Mouse (Mus musculus): ENCODE data around the gene Mxra8. TPM values are rescaled to one million over a fixed set of nuclear protein-coding genes. Genes with fewer than 3 reads are reported as not detected.

Mxra8 gene
- polyA plus RNA-seq, 1 experiment = 23.8 TPM

DNA sequence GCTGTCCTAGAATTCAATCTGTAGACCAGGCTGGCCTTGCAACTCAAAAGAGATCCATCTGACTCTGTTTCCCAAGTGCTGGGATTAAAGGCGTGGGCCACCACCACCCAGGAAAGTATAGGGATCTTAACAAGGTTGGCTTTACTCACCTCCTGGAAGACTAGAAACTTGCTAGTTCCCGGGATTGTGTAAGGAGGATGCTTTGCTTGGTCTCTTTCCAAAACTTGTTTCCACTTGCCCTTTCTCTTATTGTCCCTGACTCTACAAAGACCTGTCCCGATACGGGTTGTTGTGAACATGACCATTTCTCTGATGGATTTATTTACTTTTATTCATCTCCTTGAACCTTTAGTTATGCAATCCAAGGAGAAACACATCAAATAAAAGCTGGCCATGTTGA is 9.6 kb upstream of the Mxra8 start:
- Histone ChIP-seq H3K4me1 (ENCODE audit: control insufficient read depth, insufficient read depth, low read length) (peaks cover 8% of the 10 kb centered on the region), H3K4me3 (replicated peaks; ENCODE audit: insufficient read depth, low read depth, low read length) (no peak overlapping the region), H3K27ac (ENCODE audit: insufficient read depth, low read length) (no peak overlapping the region), H3K27me3 (ENCODE audit: control insufficient read depth, insufficient read depth, low read length) (no peaks in the 10 kb centered on the region)
- no peak for DNase-seq
- TF ChIP-seq POLR2A (IDR thresholded peaks at IDR 0.05; ENCODE audit: borderline replicate concordance, insufficient read depth, low read length) = no peak
- WGBS = 92% methylated on average over 4 of the region's 4 CpGs

DNA sequence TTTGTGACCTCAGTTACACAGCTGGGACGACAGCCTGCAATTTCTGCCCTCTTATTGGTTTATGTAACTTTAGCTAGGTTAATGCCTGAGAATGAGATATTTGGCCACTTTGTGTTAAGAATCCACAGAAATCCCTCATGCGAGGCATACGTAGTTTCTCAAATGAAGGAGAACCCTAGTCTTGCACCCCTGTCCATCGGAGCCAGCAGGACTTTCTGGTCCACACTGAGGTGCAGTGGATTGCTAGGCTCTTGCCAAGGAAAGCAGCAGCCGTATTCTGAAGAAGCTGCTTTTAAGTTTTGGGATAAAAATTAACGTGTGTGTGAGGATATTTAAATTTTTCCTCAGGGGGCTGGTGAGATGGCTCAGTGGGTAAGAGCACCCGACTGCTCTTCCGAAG is 8.9 kb upstream of the Mxra8 start:
- H3K27me3 ChIP-seq (ENCODE audit: control insufficient read depth, insufficient read depth, low read length) = no peaks in the 10 kb centered on the region
- no peak for TF ChIP-seq CTCF (IDR thresholded peaks at IDR 0.05; ENCODE audit: borderline replicate concordance, insufficient read depth, low read depth, low read length)
- no peak for TF ChIP-seq POLR2A (IDR thresholded peaks at IDR 0.05; ENCODE audit: borderline replicate concordance, insufficient read depth, low read length)
- DNase-seq = no peak
- peaks cover 8% of the 10 kb centered on the region for H3K4me1 ChIP-seq (ENCODE audit: control insufficient read depth, insufficient read depth, low read length)
- H3K4me3 ChIP-seq (replicated peaks; ENCODE audit: insufficient read depth, low read depth, low read length) = peak overlapping the region; percentile 14
- no peak overlapping the region for H3K27ac ChIP-seq (ENCODE audit: insufficient read depth, low read length)
- 48% methylated on average over 8 of the region's 8 CpGs for WGBS

DNA sequence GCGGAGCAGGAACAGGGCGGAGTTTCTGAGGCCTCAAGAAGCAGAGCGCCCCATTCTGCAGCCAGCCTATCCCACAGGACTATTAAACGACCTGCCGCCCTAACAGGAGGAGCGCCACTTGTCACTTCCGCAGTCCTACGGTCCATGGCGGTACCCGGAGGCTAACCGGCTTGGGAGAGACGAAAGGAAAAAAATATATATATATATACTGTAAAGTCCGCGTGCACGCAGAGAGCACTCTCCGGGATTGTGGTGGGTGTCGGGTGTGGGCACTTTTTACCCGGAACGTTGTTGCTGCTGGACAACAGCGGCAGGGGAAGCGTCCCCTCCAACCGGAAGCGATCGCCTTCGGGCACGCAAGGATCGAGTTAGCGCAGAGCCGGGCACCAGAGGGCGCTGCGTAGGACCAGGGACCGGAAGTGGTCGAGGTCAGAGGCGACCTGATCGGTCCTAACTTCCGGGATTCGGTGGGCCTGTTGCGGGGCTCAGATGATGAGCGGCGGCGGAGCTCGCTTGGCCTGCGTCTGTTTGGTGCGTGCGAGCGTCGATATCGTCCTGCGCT is 8.2 kb upstream of the Mxra8 start, which contains the start of gene Aurkaip1:
Aurkaip1 (plus strand) TSS at position 68 of the 562 bp plus-strand sequence.
- WGBS = under 1% methylated on average over 49 of the region's 49 CpGs
- TF ChIP-seq CTCF (IDR thresholded peaks at IDR 0.05; ENCODE audit: borderline replicate concordance, insufficient read depth, low read depth, low read length) (peak; percentile 82), POLR2A (IDR thresholded peaks at IDR 0.05; ENCODE audit: borderline replicate concordance, insufficient read depth, low read length) (peak; percentile 73; the same call in 1 of the 2 replicates)
- peaks cover 8% of the 10 kb centered on the region for H3K4me1 ChIP-seq (ENCODE audit: control insufficient read depth, insufficient read depth, low read length)
- peak; percentile 95 to 97 for DNase-seq
- H3K4me3 ChIP-seq (replicated peaks; ENCODE audit: insufficient read depth, low read depth, low read length) = peak within 1 kb of the TSS; percentile 83
- H3K27ac ChIP-seq (ENCODE audit: insufficient read depth, low read length) = peak within 1 kb of the TSS; percentile 44
- H3K27me3 ChIP-seq (ENCODE audit: control insufficient read depth, insufficient read depth, low read length) = no peaks in the 10 kb centered on the region

DNA sequence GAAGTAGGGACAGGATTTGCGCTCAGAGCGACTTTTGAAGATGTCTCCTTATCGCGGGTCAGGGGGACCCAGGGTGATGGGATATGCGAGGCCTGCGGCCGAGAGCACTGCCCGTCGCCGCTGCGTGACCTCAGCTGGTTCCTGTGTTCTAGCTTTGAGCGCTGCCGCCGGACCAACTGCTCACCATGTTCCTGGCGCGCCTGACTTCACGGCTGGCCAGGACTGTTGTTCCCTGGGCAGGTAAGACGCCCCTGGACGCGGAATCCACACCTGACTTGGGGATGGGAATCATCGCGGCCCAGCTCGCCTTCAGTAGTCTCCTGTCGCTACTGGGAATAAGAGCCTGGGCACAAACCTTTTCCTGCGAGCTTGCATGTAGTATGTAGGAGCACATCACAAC is 7.6 kb upstream of the Mxra8 start:
- DNase-seq = no peak
- Histone ChIP-seq H3K27ac (ENCODE audit: insufficient read depth, low read length) (peak overlapping the region; percentile 44), H3K27me3 (ENCODE audit: control insufficient read depth, insufficient read depth, low read length) (no peaks in the 10 kb centered on the region), H3K4me1 (ENCODE audit: control insufficient read depth, insufficient read depth, low read length) (peaks cover 8% of the 10 kb centered on the region), H3K4me3 (replicated peaks; ENCODE audit: insufficient read depth, low read depth, low read length) (peak overlapping the region; percentile 83)
- no peak for TF ChIP-seq POLR2A (IDR thresholded peaks at IDR 0.05; ENCODE audit: borderline replicate concordance, insufficient read depth, low read length)
- no peak for TF ChIP-seq CTCF (IDR thresholded peaks at IDR 0.05; ENCODE audit: borderline replicate concordance, insufficient read depth, low read depth, low read length)
- under 1% methylated on average over 25 of the region's 25 CpGs for whole genome bisulfite sequencing

DNA sequence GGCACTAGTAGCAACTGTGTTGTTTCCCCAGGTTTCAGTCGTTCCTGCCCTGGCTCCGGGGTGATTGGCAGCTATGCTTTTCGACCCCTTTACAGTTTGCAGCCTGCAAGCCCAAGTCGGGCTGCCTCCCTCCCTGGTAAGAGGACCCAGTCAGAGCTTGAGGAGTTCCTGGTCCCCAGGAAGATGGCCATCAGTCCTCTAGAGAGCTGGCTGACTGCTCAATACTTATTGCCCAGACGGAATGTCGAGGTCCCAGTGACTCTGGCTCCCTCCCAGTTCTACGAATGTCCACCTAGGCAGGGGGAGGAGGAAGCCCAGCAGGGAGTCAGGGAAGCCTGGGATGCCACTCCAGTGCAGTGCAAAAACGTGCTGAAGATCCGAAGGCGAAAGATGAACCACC is 7.2 kb upstream of the Mxra8 start:
- no peak for DNase-seq
- Histone ChIP-seq H3K27me3 (ENCODE audit: control insufficient read depth, insufficient read depth, low read length) (no peaks in the 10 kb centered on the region), H3K4me1 (ENCODE audit: control insufficient read depth, insufficient read depth, low read length) (peaks cover 8% of the 10 kb centered on the region), H3K27ac (ENCODE audit: insufficient read depth, low read length) (no peak overlapping the region), H3K4me3 (replicated peaks; ENCODE audit: insufficient read depth, low read depth, low read length) (peak overlapping the region; percentile 83)
- 34% methylated on average over 10 of the region's 10 CpGs for WGBS
- TF ChIP-seq CTCF (IDR thresholded peaks at IDR 0.05; ENCODE audit: borderline replicate concordance, insufficient read depth, low read depth, low read length) (no peak), POLR2A (IDR thresholded peaks at IDR 0.05; ENCODE audit: borderline replicate concordance, insufficient read depth, low read length) (no peak)

DNA sequence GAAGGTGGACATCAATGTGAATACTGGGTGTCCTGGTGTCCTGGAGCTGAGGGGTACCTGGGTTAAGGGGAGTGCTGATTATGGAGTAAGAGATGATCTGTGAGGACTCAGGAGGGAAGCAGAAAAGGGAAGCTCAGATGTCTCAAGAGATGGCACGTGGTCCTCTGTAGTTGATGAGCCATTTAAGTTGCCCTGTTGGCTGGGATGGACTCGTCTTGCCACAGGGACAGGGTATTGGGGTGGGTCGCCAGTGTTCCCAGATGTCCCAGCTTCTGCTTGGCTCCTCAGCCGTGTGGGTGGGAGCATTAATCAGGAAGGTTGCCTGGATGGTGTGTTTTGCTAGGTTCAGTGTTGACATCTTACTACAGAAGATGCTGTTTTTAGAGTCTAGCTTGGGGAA is 6.2 kb upstream of the Mxra8 start:
- Histone ChIP-seq H3K4me1 (ENCODE audit: control insufficient read depth, insufficient read depth, low read length) (peaks cover 12% of the 10 kb centered on the region), H3K27me3 (ENCODE audit: control insufficient read depth, insufficient read depth, low read length) (no peaks in the 10 kb centered on the region), H3K4me3 (replicated peaks; ENCODE audit: insufficient read depth, low read depth, low read length) (no peak overlapping the region), H3K27ac (ENCODE audit: insufficient read depth, low read length) (no peak overlapping the region)
- DNase-seq = no peak
- TF ChIP-seq CTCF (IDR thresholded peaks at IDR 0.05; ENCODE audit: borderline replicate concordance, insufficient read depth, low read depth, low read length) (no peak), POLR2A (IDR thresholded peaks at IDR 0.05; ENCODE audit: borderline replicate concordance, insufficient read depth, low read length) (no peak)
- 87% methylated on average over 4 of the region's 4 CpGs for WGBS

DNA sequence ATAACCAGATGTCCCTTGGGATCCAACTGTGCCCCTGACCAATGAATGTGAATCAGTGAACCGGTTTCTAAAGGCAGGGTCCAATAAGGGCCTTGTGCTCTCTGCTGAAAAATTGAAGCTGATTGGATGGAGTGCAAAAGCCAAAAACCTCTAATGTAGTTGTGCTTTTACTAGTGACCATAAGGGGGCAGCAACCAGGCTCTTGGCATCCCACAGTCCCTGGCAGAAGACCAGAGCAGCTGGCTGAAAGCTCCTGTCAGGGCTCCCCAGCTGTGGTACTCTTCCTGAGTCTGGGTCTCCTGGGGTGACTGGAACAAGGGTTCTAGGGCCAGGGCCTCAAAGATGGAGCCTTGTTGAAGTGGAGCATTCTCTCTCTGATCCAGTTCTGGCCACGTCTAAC is 5.6 kb upstream of the Mxra8 start:
- Histone ChIP-seq H3K4me3 (replicated peaks; ENCODE audit: insufficient read depth, low read depth, low read length) (no peak overlapping the region), H3K4me1 (ENCODE audit: control insufficient read depth, insufficient read depth, low read length) (peaks cover 12% of the 10 kb centered on the region), H3K27ac (ENCODE audit: insufficient read depth, low read length) (no peak overlapping the region), H3K27me3 (ENCODE audit: control insufficient read depth, insufficient read depth, low read length) (no peaks in the 10 kb centered on the region)
- peak; percentile 69 to 70 for DNase-seq
- WGBS = 19% methylated on average over 2 of the region's 2 CpGs
- TF ChIP-seq CTCF (IDR thresholded peaks at IDR 0.05; ENCODE audit: borderline replicate concordance, insufficient read depth, low read depth, low read length) (peak; percentile 68), POLR2A (IDR thresholded peaks at IDR 0.05; ENCODE audit: borderline replicate concordance, insufficient read depth, low read length) (no peak)

DNA sequence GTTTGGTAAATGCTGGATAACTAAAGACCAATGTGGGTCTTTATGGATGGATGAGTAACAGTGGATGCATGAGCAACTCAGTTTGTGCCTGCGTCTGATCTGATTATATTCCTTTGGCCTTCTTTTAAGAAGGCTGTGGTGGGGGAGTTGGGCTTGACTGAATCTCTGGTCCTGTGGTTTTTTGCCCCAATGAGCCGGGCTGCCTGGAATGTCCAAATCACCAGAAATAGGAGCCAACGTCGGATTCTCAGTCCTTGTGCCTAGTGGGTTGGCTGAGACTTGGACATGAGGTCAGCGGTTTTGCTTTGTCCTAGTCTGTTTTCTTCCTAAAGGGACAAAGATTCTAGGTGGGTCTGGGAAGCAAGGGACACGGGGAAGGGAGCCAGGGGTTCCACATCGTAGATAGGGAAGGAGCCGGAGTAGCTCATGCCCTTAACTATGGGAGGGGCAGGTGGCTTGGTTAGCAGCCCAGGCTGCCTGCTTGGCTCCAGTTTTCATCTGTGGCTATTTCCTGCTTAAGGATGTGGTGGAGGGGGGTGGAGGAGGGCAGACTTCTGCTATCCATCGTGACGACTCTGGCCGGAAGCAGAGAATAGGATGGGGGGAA is 2.0 kb upstream of the Mxra8 start:
- H3K27me3 ChIP-seq (ENCODE audit: control insufficient read depth, insufficient read depth, low read length) = no peaks in the 10 kb centered on the region
- WGBS = 24% methylated on average over 11 of the region's 11 CpGs
- DNase-seq = no peak
- H3K4me1 ChIP-seq (ENCODE audit: control insufficient read depth, insufficient read depth, low read length) = peaks cover 17% of the 10 kb centered on the region
- no peak for TF ChIP-seq POLR2A (IDR thresholded peaks at IDR 0.05; ENCODE audit: borderline replicate concordance, insufficient read depth, low read length)
- no peak for TF ChIP-seq CTCF (IDR thresholded peaks at IDR 0.05; ENCODE audit: borderline replicate concordance, insufficient read depth, low read depth, low read length)
- no peak overlapping the region for H3K27ac ChIP-seq (ENCODE audit: insufficient read depth, low read length)
- H3K4me3 ChIP-seq (replicated peaks; ENCODE audit: insufficient read depth, low read depth, low read length) = no peak overlapping the region

All from cerebellum, adult 2 months (tissue).